Mouse (Mus musculus): ENCODE data around the gene Zmym1. TPM values are rescaled to one million over a fixed set of nuclear protein-coding genes. Genes with fewer than 3 reads are reported as not detected.

Gene Zmym1
- 10.8 and 11.5 TPM in 2 replicates for polyA plus RNA-seq (2012; rRNA removed)

GRCm38 (mm10) chr4:127060585-127061290 lies at the start of gene Zmym1:
Gene Zmym1 (minus strand): TSS chr4:127061152.

GRCm38 (mm10) chr4:127076875-127077548 lies 16.1 kb upstream of the Zmym1 start, which contains the start of gene Zmym6:
Gene Zmym6 (plus strand): TSS chr4:127077383.

GRCm38 (mm10) chr4:127021151-127021945 lies 39.6 kb downstream of the Zmym1 start, which contains the start of gene Sfpq:
Gene Sfpq (plus strand): TSS chr4:127021324.

Other genes starting within 250 kb of the Zmym1 start
- 31.3 and 36.7 TPM in 2 replicates for gene Zmym4, start 93.0 kb downstream of the Zmym1 start, polyA plus RNA-seq (2012; rRNA removed)
- 361 and 377 TPM in 2 replicates for gene Sfpq, start 39.8 kb downstream of the Zmym1 start, polyA plus RNA-seq (2012; rRNA removed)
- 42.3 and 46.6 TPM in 2 replicates for gene Zmym6, start 16.2 kb upstream of the Zmym1 start, polyA plus RNA-seq (2012; rRNA removed)
- 18.7 and 19.1 TPM in 2 replicates for gene Tmem35b, start 62.5 kb upstream of the Zmym1 start, polyA plus RNA-seq (2012; rRNA removed)
- 21.6 and 24.1 TPM in 2 replicates for gene Dlgap3, start 108.1 kb upstream of the Zmym1 start, polyA plus RNA-seq (2012; rRNA removed)
- gene Smim12, start 182.6 kb upstream of the Zmym1 start, polyA plus RNA-seq (2012; rRNA removed), result 31.1 and 31.6 TPM in 2 replicates

All from central nervous system, embryonic 14 days (tissue).